12 mouse cellular contexts compared by ENCODE assay signal in genomic region chrX:107149391-107149993, GRCm38 (mm10). TPM values are rescaled to one million over a fixed set of nuclear protein-coding genes. Genes with fewer than 3 reads are reported as not detected.
A peak's percentile ranks its signal among the peaks of the same experiment; 100 is the strongest.
DNase-seq lines count a peak whose midpoint lies in the region; ATAC-seq lines count a peak whose summit lies in the region.
"Had no signal": no experiment of that assay in that cellular context is flagged by ENCODE, and none has a peak within 500 bp of the region (broad histone marks: within the 10 kb centered on the region; RNA-seq: fewer than 3 reads in every experiment).

No protein-coding gene starts in this region.

- no peaks in the 10 kb centered on the region for H3K9me3 ChIP-seq in heart, embryonic 13.5 days
- H3K9me3 ChIP-seq in forebrain, embryonic 10.5 days, result no peaks in the 10 kb centered on the region
- no peaks in the 10 kb centered on the region for H3K9me3 ChIP-seq in kidney, embryonic 16.5 days (ENCODE audit: low read length)
- H3K9me3 ChIP-seq: hindbrain, embryonic 12.5 days had no signal

- no peaks in the 10 kb centered on the region for H3K4me1 ChIP-seq in heart, embryonic 13.5 days
- peaks cover 6% of the 10 kb centered on the region; the same call in 1 of the 2 replicates for H3K4me1 ChIP-seq in forebrain, embryonic 10.5 days
- H3K4me1 ChIP-seq in kidney, embryonic 16.5 days (ENCODE audit: insufficient read depth, low read length), result no peaks in the 10 kb centered on the region
- H3K4me1 ChIP-seq: hindbrain, embryonic 12.5 days had no signal

- H3K4me3 ChIP-seq in heart, embryonic 13.5 days, result no peak overlapping the region
- H3K4me3 ChIP-seq in forebrain, embryonic 10.5 days, result no peak overlapping the region
- H3K4me3 ChIP-seq in kidney, embryonic 16.5 days (ENCODE audit: low read length), result no peak overlapping the region
- H3K4me3 ChIP-seq: hindbrain, embryonic 12.5 days had no signal

- H3K9ac ChIP-seq in heart, embryonic 13.5 days, result no peak overlapping the region
- no peak overlapping the region for H3K9ac ChIP-seq in kidney, embryonic 16.5 days (replicated peaks; ENCODE audit: low read length)
- H3K9ac ChIP-seq: hindbrain, embryonic 12.5 days; liver, embryonic 14.5 days had no signal

- no peaks in the 10 kb centered on the region for H3K36me3 ChIP-seq in heart, embryonic 13.5 days
- no peaks in the 10 kb centered on the region for H3K36me3 ChIP-seq in forebrain, embryonic 10.5 days (replicated peaks)
- no peaks in the 10 kb centered on the region for H3K36me3 ChIP-seq in kidney, embryonic 16.5 days (ENCODE audit: insufficient read depth, low read length)
- H3K36me3 ChIP-seq: hindbrain, embryonic 12.5 days had no signal

- H3K27ac ChIP-seq in heart, embryonic 13.5 days (replicated peaks), result peak overlapping the region; percentile 59
- no peak overlapping the region for H3K27ac ChIP-seq in forebrain, embryonic 10.5 days
- no peak overlapping the region for H3K27ac ChIP-seq in kidney, embryonic 16.5 days (ENCODE audit: low read length)
- H3K27ac ChIP-seq: hindbrain, embryonic 12.5 days; liver, embryonic 14.5 days had no signal

- H3K4me2 ChIP-seq in heart, embryonic 13.5 days, result peak overlapping the region; percentile 27
- H3K4me2 ChIP-seq in kidney, embryonic 16.5 days (replicated peaks; ENCODE audit: low read depth, low read length), result no peak overlapping the region
- H3K4me2 ChIP-seq: hindbrain, embryonic 12.5 days had no signal

- no peaks in the 10 kb centered on the region for H3K27me3 ChIP-seq in heart, embryonic 13.5 days (replicated peaks)
- H3K27me3 ChIP-seq in forebrain, embryonic 10.5 days (ENCODE audit: poor library complexity, severe bottlenecking), result peaks cover 42% of the 10 kb centered on the region
- H3K27me3 ChIP-seq in kidney, embryonic 16.5 days (ENCODE audit: insufficient read depth, low read length), result 0 out of 2 replicates have a peak, but pooled peaks cover 2% of the 10 kb centered on the region
- H3K27me3 ChIP-seq: hindbrain, embryonic 12.5 days had no signal

- intact Hi-C loops in heart, postnatal 36 days (cut with DNase I), result no loop called here

- ATAC-seq in heart, embryonic 13.5 days (ENCODE audit: extremely low read depth, insufficient number of reproducible peaks, low FRiP score, low TSS enrichment), result no peak
- ATAC-seq in inflammation-experienced regulatory T-cells, adult 6 months, result peak; percentile 40
- ATAC-seq in kidney, embryonic 16.5 days (ENCODE audit: low FRiP score, low TSS enrichment), result no peak

- no peak for DNase-seq in heart, postnatal 36 days
- peak; percentile 20 for DNase-seq in thymus, postnatal 0 days (ENCODE audit: low spot score)
- no peak for DNase-seq in thymus, postnatal 4 days
- no peak for DNase-seq in forebrain, embryonic 10.5 days (ENCODE audit: extremely low spot score, low spot score)
- DNase-seq in cerebellum, adult 18-20 months, result no peak
- DNase-seq: adrenal gland, postnatal 25 days had no signal

- WGBS in heart, embryonic 13.5 days, result 33% methylated on average over 4 of the region's 4 CpGs
- WGBS in forebrain, embryonic 10.5 days, result 81% methylated on average over 4 of the region's 4 CpGs
- WGBS in kidney, embryonic 16.5 days, result 66% methylated on average over 4 of the region's 4 CpGs

RNA-seq across cellular contexts. Expression of gene P2ry10b, which starts 0.8 kb away (rescaled TPM):
- polyA plus RNA-seq in heart, embryonic 13.5 days (2015; fragmentation: Nextera tagmentation; extraction: Ambion mirVana), result 0.53 and 0.66 TPM in 2 replicates
- 1 to 10 TPM in 1 of 2 experiments, under 1 TPM in 1; 0.97 to 1.2 TPM for total RNA-seq in heart, postnatal 36 days (2021)
- 6.7 and 8.5 TPM in 2 replicates for polyA plus RNA-seq in thymus, postnatal 0 days (2015; fragmentation: Nextera tagmentation; extraction: Ambion mirVana)
- 10 to 100 TPM in 1 of 3 experiments, 1 to 10 TPM in 2; 5.1 to 10.1 (median 8.5) TPM for polyA plus RNA-seq in inflammation-experienced regulatory T-cells, adult 6 months (2017; shearing (Covaris generic))
- 0.25 and 0.29 TPM in 2 replicates for polyA plus RNA-seq in forebrain, embryonic 10.5 days (2016; fragmentation: Nextera tagmentation; extraction: Ambion mirVana)
- 0.80 and 0.82 TPM in 2 replicates for polyA plus RNA-seq in kidney, embryonic 16.5 days (2015; fragmentation: Nextera tagmentation; extraction: Ambion mirVana)
- total RNA-seq: MEL had no signal
